Mouse (Mus musculus) midbrain, embryonic 12.5 days (tissue): ENCODE data around the gene Nr1h4. TPM values are rescaled to one million over a fixed set of nuclear protein-coding genes. Genes with fewer than 3 reads are reported as not detected.
"Not testable (repeated sequence)": the region's sequence is repeated elsewhere in the genome, so short reads cannot be mapped to it uniquely, and the experiment has no call there.

ENCODE experiments used
- ATAC-seq: fragments of 200-750 bp; cut with Nextera tagmentation; 2 replicates; pipeline ENCODE4 v1.8.0; 2017; ENCODE audit warnings: low read depth, moderate TSS enrichment, moderate library complexity; ENCODE audit not compliant: low FRiP score
- H3K27ac ChIP-seq: fragments of 300-500 bp; sonication (generic); replicated peaks from 2 replicates; pipeline ENCODE4 v1.5.1; 2016; ENCODE audit warnings: mild to moderate bottlenecking
- H3K27me3 ChIP-seq: fragments of 300-500 bp; sonication (generic); 2 replicates; pipeline ENCODE4 v1.6.1; 2016; ENCODE audit warnings: mild to moderate bottlenecking
- H3K36me3 ChIP-seq: fragments of 300-500 bp; sonication (generic); 2 replicates; pipeline ENCODE4 v1.6.1; 2016
- H3K4me1 ChIP-seq: fragments of 300-500 bp; sonication (generic); 2 replicates; pipeline ENCODE4 v1.6.1; 2016
- H3K4me2 ChIP-seq: fragments of 300-500 bp; sonication (generic); replicated peaks from 2 replicates; pipeline ENCODE4 v1.6.1; 2016; ENCODE audit warnings: mild to moderate bottlenecking, moderate library complexity
- H3K4me3 ChIP-seq: fragments of 300-500 bp; sonication (generic); 2 replicates; pipeline ENCODE4 v1.5.1; 2016; ENCODE audit warnings: mild to moderate bottlenecking
- H3K9ac ChIP-seq: fragments of 300-500 bp; sonication (generic); replicated peaks from 2 replicates; pipeline ENCODE4 v1.6.1; 2016; ENCODE audit warnings: mild to moderate bottlenecking, moderate library complexity
- H3K9me3 ChIP-seq: fragments of 300-500 bp; sonication (generic); 2 replicates; pipeline ENCODE4 v1.6.1; 2016; ENCODE audit warnings: mild to moderate bottlenecking
- WGBS: fragments of 180-500 bp; shearing (Covaris S2); methylation state at CpG from one replicate; pipeline ENCODE4 v1.1.7; 2016; 5-methylcytosine and 5-hydroxymethylcytosine counted together
- polyA plus RNA-seq: library from polyadenylated mRNA; unstranded; fragments of >200 nt; fragmentation: Nextera tagmentation; extraction: Ambion mirVana; gene quantifications from 2 replicates; pipeline ENCODE4 v1.2.1, GENCODE M21; 2016

The Nr1h4 gene
- polyA plus RNA-seq, result not detected in 2 replicates

- H3K27ac ChIP-seq, result no peak within 1 kb of the TSS
- 0 out of 2 replicates have a peak, but pooled peaks cover 2% of the 10 kb centered on the region for H3K4me1 ChIP-seq
- no peak within 1 kb of the TSS for H3K9ac ChIP-seq
- ATAC-seq, result no peak
- no peak within 1 kb of the TSS for H3K4me2 ChIP-seq
- no peaks in the 10 kb centered on the region for H3K27me3 ChIP-seq
- no peak within 1 kb of the TSS for H3K4me3 ChIP-seq
- H3K9me3 ChIP-seq, result no peaks in the 10 kb centered on the region
- 83% methylated on average over 17 of the region's 17 CpGs for WGBS
- no peaks in the 10 kb centered on the region for H3K36me3 ChIP-seq
These were observed at the start of gene Nr1h4 for GRCm38 (mm10) chr10:89532929-89533727. Gene Nr1h4, minus strand, starts transcription at chr10:89533585.

GRCm38 (mm10) chr10:89578801-89579200, 45.4 kb upstream of the Nr1h4 start:
- Histone ChIP-seq H3K36me3 (no peaks in the 10 kb centered on the region), H3K4me1 (no peaks in the 10 kb centered on the region), H3K27ac (no peak overlapping the region), H3K4me3 (no peak overlapping the region), H3K4me2 (no peak overlapping the region), H3K9me3 (no peaks in the 10 kb centered on the region), H3K27me3 (no peaks in the 10 kb centered on the region), H3K9ac (no peak overlapping the region)
- 96% methylated on average over 4 of the region's 4 CpGs for WGBS
- ATAC-seq, result no peak

- H3K4me1 ChIP-seq, result no peaks in the 10 kb centered on the region
- ATAC-seq, result no peak
- 89% methylated on average over 3 of the region's 3 CpGs for WGBS
- no peak overlapping the region for H3K9ac ChIP-seq
- H3K9me3 ChIP-seq, result no peaks in the 10 kb centered on the region
- H3K27ac ChIP-seq, result no peak overlapping the region
- H3K36me3 ChIP-seq, result no peaks in the 10 kb centered on the region
- no peak overlapping the region for H3K4me3 ChIP-seq
- H3K27me3 ChIP-seq, result no peaks in the 10 kb centered on the region
- no peak overlapping the region for H3K4me2 ChIP-seq
These were observed 44.3 kb upstream of the Nr1h4 start for GRCm38 (mm10) chr10:89577666-89578065.

- Histone ChIP-seq H3K4me3 (no peak overlapping the region), H3K9ac (no peak overlapping the region), H3K27me3 (no peaks in the 10 kb centered on the region), H3K27ac (no peak overlapping the region), H3K4me1 (no peaks in the 10 kb centered on the region), H3K9me3 (no peaks in the 10 kb centered on the region), H3K36me3 (no peaks in the 10 kb centered on the region), H3K4me2 (no peak overlapping the region)
- no peak for ATAC-seq
- WGBS, result 88% methylated on average over 3 of the region's 3 CpGs
These were observed 40.0 kb upstream of the Nr1h4 start for GRCm38 (mm10) chr10:89573421-89573820.

DNA sequence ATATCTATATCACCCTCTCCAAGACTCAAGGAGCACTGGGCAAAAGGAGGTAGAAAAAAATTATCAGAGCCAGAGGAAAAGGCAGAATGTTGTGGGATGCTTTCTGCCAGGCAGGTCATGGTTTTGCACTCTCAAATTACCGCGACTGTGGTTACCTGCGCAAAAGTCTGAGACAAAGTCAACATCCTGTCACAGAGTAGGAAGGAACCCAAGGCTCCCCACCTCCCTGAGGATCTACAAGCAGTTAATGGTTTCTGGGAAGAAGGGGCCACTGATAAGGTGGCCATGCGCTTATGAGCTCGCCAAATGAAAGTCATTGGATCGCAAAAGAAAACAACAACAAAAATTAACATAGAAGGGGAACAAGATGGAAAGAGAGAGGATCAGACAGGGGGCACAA, 39.6 kb upstream of the Nr1h4 start:
- Histone ChIP-seq H3K4me2 (no peak overlapping the region), H3K4me3 (no peak overlapping the region), H3K27me3 (no peaks in the 10 kb centered on the region), H3K36me3 (no peaks in the 10 kb centered on the region), H3K27ac (no peak overlapping the region), H3K9ac (no peak overlapping the region), H3K9me3 (no peaks in the 10 kb centered on the region), H3K4me1 (no peaks in the 10 kb centered on the region)
- 94% methylated on average over 6 of the region's 6 CpGs for WGBS
- no peak for ATAC-seq

GRCm38 (mm10) chr10:89567391-89567790, 34.0 kb upstream of the Nr1h4 start:
- no peak for ATAC-seq
- 88% methylated on average over 2 of the region's 2 CpGs for WGBS
- H3K9ac ChIP-seq, result no peak overlapping the region
- no peak overlapping the region for H3K4me2 ChIP-seq
- no peak overlapping the region for H3K4me3 ChIP-seq
- no peaks in the 10 kb centered on the region for H3K9me3 ChIP-seq
- H3K27me3 ChIP-seq, result no peaks in the 10 kb centered on the region
- H3K36me3 ChIP-seq, result no peaks in the 10 kb centered on the region
- H3K27ac ChIP-seq, result no peak overlapping the region
- no peaks in the 10 kb centered on the region for H3K4me1 ChIP-seq

DNA sequence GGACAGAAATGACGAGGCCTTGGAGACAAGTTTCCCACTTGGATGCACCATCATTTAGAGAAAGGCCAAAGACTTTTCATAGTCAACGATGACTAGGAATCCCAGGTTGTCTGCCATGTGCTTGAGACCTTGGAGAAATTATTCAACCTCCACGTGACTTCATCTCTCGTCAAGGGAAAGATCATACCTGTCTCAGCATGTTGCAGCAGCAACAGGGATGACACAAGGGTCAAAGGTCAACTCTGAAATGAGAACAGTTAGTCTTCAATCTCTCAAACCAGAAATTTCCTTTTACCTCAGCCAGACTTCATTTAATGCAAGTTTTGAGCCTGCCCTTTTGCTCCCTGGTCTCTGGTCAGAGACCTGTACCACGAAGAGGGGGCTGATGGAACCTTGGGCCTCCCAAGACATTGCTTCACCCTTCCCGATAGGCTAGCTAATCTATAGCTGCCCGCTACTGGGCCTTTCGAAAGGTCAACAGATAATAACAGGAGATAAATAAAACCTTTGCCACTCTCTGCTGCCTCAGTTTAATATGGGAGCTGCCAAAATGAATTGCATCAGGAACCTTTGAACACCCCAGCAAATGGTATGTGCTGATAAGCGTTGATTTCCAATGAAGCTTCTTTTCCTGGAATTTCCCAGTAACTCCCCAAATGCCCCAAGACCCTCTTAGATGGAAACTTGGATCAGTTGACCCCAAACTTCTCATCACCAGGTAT, 32.1 kb upstream of the Nr1h4 start:
- WGBS, result 86% methylated on average over 9 of the region's 9 CpGs
- H3K36me3 ChIP-seq, result no peaks in the 10 kb centered on the region

DNA sequence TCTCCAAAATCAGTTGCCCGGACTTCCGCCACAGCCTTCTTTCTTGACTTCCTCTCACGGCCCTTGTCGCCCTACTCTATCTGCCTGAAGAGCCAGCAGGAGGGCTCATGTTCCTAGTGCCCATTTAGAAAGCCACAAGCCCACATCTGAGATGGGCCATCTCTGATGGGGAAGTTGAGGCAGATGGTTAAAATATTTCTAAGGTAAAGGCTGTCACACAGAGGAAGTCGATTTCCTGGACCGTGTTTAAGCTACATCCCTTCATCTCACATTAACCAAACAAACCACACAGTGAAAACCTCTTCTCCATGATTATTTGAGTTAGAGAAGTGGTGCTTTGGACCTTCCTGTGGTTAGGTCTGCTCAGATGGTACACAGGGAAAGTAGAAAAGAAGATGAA, 28.7 kb upstream of the Nr1h4 start:
- H3K36me3 ChIP-seq, result no peaks in the 10 kb centered on the region
- no peaks in the 10 kb centered on the region for H3K9me3 ChIP-seq
- H3K4me1 ChIP-seq, result no peaks in the 10 kb centered on the region
- no peak overlapping the region for H3K4me3 ChIP-seq
- WGBS, result 91% methylated on average over 6 of the region's 6 CpGs
- H3K9ac ChIP-seq, result no peak overlapping the region
- no peak overlapping the region for H3K27ac ChIP-seq
- H3K4me2 ChIP-seq, result no peak overlapping the region
- no peaks in the 10 kb centered on the region for H3K27me3 ChIP-seq
- no peak for ATAC-seq

More for the DNA sequence above, 32.1 kb upstream of the Nr1h4 start:
- no peaks in the 10 kb centered on the region for H3K9me3 ChIP-seq
- H3K9ac ChIP-seq, result no peak overlapping the region
- no peak for ATAC-seq
- no peak overlapping the region for H3K4me3 ChIP-seq
- H3K27me3 ChIP-seq, result no peaks in the 10 kb centered on the region
- H3K4me2 ChIP-seq, result no peak overlapping the region
- no peak overlapping the region for H3K27ac ChIP-seq
- no peaks in the 10 kb centered on the region for H3K4me1 ChIP-seq

DNA sequence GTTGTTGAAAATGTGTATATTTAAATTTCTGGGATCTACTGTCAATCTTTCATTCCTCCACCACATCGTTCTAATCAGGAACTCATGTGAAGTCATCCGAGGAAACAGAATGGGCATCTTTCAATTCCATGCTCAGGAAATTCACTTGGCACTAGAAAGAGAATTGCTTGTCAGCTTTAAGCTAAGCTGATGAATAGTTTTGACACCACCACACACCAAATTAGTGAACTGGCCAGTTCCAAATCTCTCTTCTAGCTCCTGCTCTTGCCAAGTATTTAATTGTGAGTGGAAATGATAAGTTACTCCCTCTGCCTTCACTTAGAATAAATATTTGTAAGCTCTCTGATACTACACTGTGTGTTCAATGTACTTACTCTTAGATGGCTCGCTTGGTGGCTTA, 26.0 kb upstream of the Nr1h4 start:
- Histone ChIP-seq H3K4me1 (no peaks in the 10 kb centered on the region), H3K4me3 (no peak overlapping the region), H3K27me3 (no peaks in the 10 kb centered on the region), H3K27ac (no peak overlapping the region), H3K9ac (no peak overlapping the region), H3K36me3 (no peaks in the 10 kb centered on the region), H3K4me2 (no peak overlapping the region), H3K9me3 (no peaks in the 10 kb centered on the region)
- 64% methylated on average over 3 of the region's 3 CpGs for WGBS
- no peak for ATAC-seq

DNA sequence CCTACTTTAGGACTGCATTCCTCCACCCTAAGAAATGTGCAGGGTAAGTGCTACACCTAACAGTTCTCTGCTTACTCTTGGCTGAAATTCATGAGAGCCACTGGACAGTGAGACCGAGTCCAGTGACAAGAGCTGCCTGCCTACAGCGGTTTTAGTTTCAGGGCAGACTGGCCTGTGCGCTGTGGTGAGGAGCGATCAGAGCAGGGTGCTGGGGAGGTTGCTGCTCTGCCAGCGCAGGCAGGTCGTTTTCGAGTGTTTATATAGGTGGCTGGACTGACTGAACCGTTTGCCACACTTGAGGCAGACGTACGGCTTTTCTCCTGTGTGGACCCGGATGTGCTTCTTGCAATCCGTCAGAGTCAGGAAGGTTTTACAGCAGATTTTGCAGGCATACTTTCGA, 21.5 kb upstream of the Nr1h4 start:
- not testable (repeated sequence) for ATAC-seq, H3K36me3 ChIP-seq, H3K9ac ChIP-seq, H3K27ac ChIP-seq, H3K4me1 ChIP-seq, H3K27me3 ChIP-seq, H3K4me2 ChIP-seq, H3K9me3 ChIP-seq, H3K4me3 ChIP-seq
- 92% methylated on average over 13 of the region's 13 CpGs for WGBS

DNA sequence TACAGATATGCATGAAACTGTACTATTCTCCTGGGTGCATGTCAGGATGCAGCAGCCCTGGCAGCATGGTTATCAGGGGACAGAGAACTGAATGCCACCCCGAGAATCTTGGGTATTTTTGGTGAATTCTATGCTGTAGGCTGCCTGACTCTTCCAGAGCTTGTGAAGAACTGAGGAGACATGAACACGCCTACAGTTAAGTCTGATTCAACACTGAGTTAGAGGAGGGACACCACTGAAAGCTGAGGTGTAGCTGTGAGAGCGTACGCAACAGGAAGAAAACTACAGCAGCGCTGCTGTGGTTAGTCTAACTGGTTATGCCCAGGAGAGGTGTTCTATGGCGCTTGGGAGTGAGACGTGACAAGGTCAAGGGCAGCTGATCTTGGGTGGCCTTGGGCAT, 20.5 kb upstream of the Nr1h4 start:
- H3K4me3 ChIP-seq, H3K9me3 ChIP-seq, H3K9ac ChIP-seq, ATAC-seq, H3K27me3 ChIP-seq, H3K27ac ChIP-seq, H3K36me3 ChIP-seq, H3K4me1 ChIP-seq, H3K4me2 ChIP-seq: not testable (repeated sequence)
- WGBS, result 87% methylated on average over 7 of the region's 7 CpGs

DNA sequence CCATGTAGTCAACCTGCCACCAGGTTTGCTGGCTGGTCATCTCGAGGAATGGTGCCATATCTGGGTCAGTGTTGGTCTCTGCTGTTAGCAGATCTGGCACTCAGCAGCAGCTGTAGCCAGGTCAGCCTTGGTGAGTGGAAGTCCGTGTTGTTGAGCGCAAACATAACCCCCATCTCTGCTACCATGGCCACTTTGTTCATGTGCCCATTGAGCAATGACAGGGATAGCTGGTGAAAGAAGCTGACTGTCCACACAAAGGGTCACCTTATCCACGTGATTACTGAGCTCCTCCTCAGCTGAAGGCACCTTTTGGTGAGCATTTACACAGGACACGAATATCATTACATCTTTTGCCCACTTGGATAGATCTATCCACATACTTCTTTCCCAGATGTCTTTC, 19.6 kb upstream of the Nr1h4 start:
- no peak overlapping the region for H3K9ac ChIP-seq
- H3K4me3 ChIP-seq, result no peak overlapping the region
- no peak overlapping the region for H3K27ac ChIP-seq
- no peak overlapping the region for H3K4me2 ChIP-seq
- 85% methylated on average over 5 of the region's 5 CpGs for WGBS
- no peaks in the 10 kb centered on the region for H3K4me1 ChIP-seq
- ATAC-seq, result no peak
- no peaks in the 10 kb centered on the region for H3K27me3 ChIP-seq
- H3K36me3 ChIP-seq, result no peaks in the 10 kb centered on the region
- H3K9me3 ChIP-seq, result no peaks in the 10 kb centered on the region
